ENCODE assay signal across 9 mouse cellular contexts in the genomic region with DNA sequence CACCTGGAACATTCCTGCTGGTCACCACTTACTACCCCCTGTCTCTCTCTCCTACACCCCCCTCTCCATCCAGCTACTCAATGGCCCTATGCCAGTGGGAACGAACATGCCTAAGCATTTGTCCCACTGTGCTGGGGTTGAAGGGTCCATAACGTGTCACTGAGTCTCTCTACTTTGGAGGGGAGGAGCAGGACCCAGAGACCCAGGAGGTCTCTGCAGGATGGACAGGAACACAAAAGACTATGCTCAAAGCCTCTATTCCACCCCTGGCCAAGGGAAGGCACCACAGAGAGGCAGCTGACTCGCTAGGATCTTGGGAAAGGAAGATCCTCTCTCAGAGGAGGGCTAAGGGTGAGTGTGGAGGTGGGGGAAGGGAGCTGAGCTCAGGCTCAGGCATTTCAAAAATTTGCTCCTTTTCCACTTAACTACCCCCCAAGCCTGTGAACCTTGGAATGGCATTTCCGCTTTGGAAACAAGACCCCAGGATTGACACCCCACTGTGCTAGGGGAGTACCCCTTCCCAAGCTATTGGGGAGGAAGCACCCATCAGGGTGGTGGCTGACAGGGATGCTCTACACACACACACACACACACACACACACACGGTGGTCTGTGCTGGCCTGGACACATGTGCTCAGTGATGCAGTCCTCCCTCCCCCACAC. TPM values are rescaled to one million over a fixed set of nuclear protein-coding genes. Genes with fewer than 3 reads are reported as not detected.
DNase-seq lines count a peak whose midpoint lies in the region; ATAC-seq and TF ChIP-seq lines count a peak whose summit lies in the region.
"Had no signal": no experiment of that assay in that cellular context is flagged by ENCODE, and none has a peak within 500 bp of the region (broad histone marks: within the 10 kb centered on the region; RNA-seq: fewer than 3 reads in every experiment).

No protein-coding gene starts in this region.

- no peaks in the 10 kb centered on the region for H3K9me3 ChIP-seq in lung, embryonic 16.5 days (ENCODE audit: control insufficient read depth, low read length)
- H3K9me3 ChIP-seq in hindbrain, embryonic 12.5 days (replicated peaks) = no peaks in the 10 kb centered on the region
- no peaks in the 10 kb centered on the region for H3K9me3 ChIP-seq in limb, embryonic 15.5 days

- peaks cover 79% of the 10 kb centered on the region for H3K4me1 ChIP-seq in lung, embryonic 16.5 days (replicated peaks; ENCODE audit: control insufficient read depth, insufficient read depth, low read length)
- peaks cover 67% of the 10 kb centered on the region for H3K4me1 ChIP-seq in lung, adult 2 months (ENCODE audit: control insufficient read depth, insufficient read depth, low read length)
- peaks cover 90% of the 10 kb centered on the region for H3K4me1 ChIP-seq in hindbrain, embryonic 12.5 days
- H3K4me1 ChIP-seq in limb, embryonic 15.5 days = peaks cover 77% of the 10 kb centered on the region

- H3K27me3 ChIP-seq in lung, embryonic 16.5 days (ENCODE audit: control insufficient read depth, insufficient read depth, low read depth, low read length) = no peaks in the 10 kb centered on the region
- no peaks in the 10 kb centered on the region for H3K27me3 ChIP-seq in hindbrain, embryonic 12.5 days
- H3K27me3 ChIP-seq in limb, embryonic 15.5 days = no peaks in the 10 kb centered on the region

- no peak for TF ChIP-seq POLR2A in lung, adult 2 months (IDR thresholded peaks at IDR 0.05; ENCODE audit: borderline replicate concordance, extremely low read depth, low read depth, low read length)

- peak overlapping the region; percentile 95 for H3K27ac ChIP-seq in lung, embryonic 16.5 days (ENCODE audit: low read length)
- peak overlapping the region; percentile 79 for H3K27ac ChIP-seq in hindbrain, embryonic 12.5 days
- peak overlapping the region; percentile 87 for H3K27ac ChIP-seq in limb, embryonic 15.5 days
- H3K27ac ChIP-seq: liver, embryonic 14.5 days had no signal

- no peaks in the 10 kb centered on the region for H3K36me3 ChIP-seq in lung, embryonic 16.5 days (ENCODE audit: control insufficient read depth, insufficient read depth, low read length)
- H3K36me3 ChIP-seq in hindbrain, embryonic 12.5 days = no peaks in the 10 kb centered on the region
- H3K36me3 ChIP-seq in limb, embryonic 15.5 days = no peaks in the 10 kb centered on the region; the same call in 1 of the 2 replicates

- peak; percentile 1; the same call in 1 of the 2 replicates for ATAC-seq in lung, embryonic 16.5 days (ENCODE audit: low read depth)
- ATAC-seq in hindbrain, embryonic 12.5 days (ENCODE audit: low FRiP score) = no peak
- no peak for ATAC-seq in limb, embryonic 15.5 days (ENCODE audit: insufficient number of reproducible peaks, low FRiP score, low TSS enrichment, low read depth)

- peak overlapping the region; percentile 91 for H3K9ac ChIP-seq in lung, embryonic 16.5 days (ENCODE audit: low read length)
- 0 out of 2 replicates have a peak overlapping the region, but pooled peaks have one; percentile 23 for H3K9ac ChIP-seq in hindbrain, embryonic 12.5 days
- no peak overlapping the region for H3K9ac ChIP-seq in limb, embryonic 15.5 days
- H3K9ac ChIP-seq: liver, embryonic 14.5 days had no signal

- WGBS in lung, embryonic 16.5 days = 5% methylated on average over 5 of the region's 5 CpGs
- whole genome bisulfite sequencing in lung, adult 2 months = 10% methylated on average over 5 of the region's 5 CpGs
- 1% methylated on average over 5 of the region's 5 CpGs for WGBS in hindbrain, embryonic 12.5 days
- WGBS in limb, embryonic 15.5 days = 9% methylated on average over 5 of the region's 5 CpGs

- no peak overlapping the region for H3K4me3 ChIP-seq in lung, embryonic 16.5 days (ENCODE audit: low read length)
- no peak overlapping the region for H3K4me3 ChIP-seq in lung, adult 2 months (replicated peaks; ENCODE audit: extremely low read depth, low read depth, low read length)
- no peak overlapping the region for H3K4me3 ChIP-seq in hindbrain, embryonic 12.5 days
- H3K4me3 ChIP-seq in limb, embryonic 15.5 days = no peak overlapping the region

- H3K4me2 ChIP-seq in lung, embryonic 16.5 days (ENCODE audit: low read depth, low read length) = peak overlapping the region; percentile 27
- 0 out of 2 replicates have a peak overlapping the region, but pooled peaks have one; percentile 1 for H3K4me2 ChIP-seq in hindbrain, embryonic 12.5 days (replicated peaks)
- H3K4me2 ChIP-seq in limb, embryonic 15.5 days = no peak overlapping the region

- no peak for TF ChIP-seq CTCF in lung, adult 2 months (IDR thresholded peaks at IDR 0.05; ENCODE audit: insufficient read depth, low read length)

- no peak for DNase-seq in lung, adult 2 months
- DNase-seq in embryo, embryonic 11 days = peak; percentile 78
- DNase-seq in spleen, postnatal 4 days (ENCODE audit: low spot score in 2 of 2) = no peak
- no peak for DNase-seq in gastrocnemius, postnatal 25 days
- DNase-seq in thymus, postnatal 36 days = no peak

RNA-seq across cellular contexts. Expression of a gene that starts 9.9 kb away (rescaled TPM):
- polyA plus RNA-seq in lung, embryonic 16.5 days (2015; fragmentation: Nextera tagmentation; extraction: Ambion mirVana) = 49.2 and 52.1 TPM in 2 replicates
- polyA plus RNA-seq in lung, adult 2 months (2012; rRNA removed) = 81.4 and 87.7 TPM in 2 replicates
- 50.7 and 56.5 TPM in 2 replicates for polyA plus RNA-seq in hindbrain, embryonic 12.5 days (2016; fragmentation: Nextera tagmentation; extraction: Ambion mirVana)
- polyA plus RNA-seq in limb, embryonic 15.5 days (2015; fragmentation: Nextera tagmentation; extraction: Ambion mirVana) = 35.3 and 35.4 TPM in 2 replicates
- 1 to 10 TPM; 8.7 to 9.7 TPM for total RNA-seq in gastrocnemius, postnatal 25 days (2021)

RNA-seq across cellular contexts. Expression of a gene that starts 42.9 kb away (rescaled TPM):
- polyA plus RNA-seq in lung, embryonic 16.5 days (2015; fragmentation: Nextera tagmentation; extraction: Ambion mirVana) = 1.2 TPM in 1 of 2 replicates, not detected in the other
- 1.5 and 59.1 TPM in 2 replicates for polyA plus RNA-seq in lung, adult 2 months (2012; rRNA removed)
- not detected in 2 replicates for polyA plus RNA-seq in hindbrain, embryonic 12.5 days (2016; fragmentation: Nextera tagmentation; extraction: Ambion mirVana)
- 0.28 and 1.6 TPM in 2 replicates for polyA plus RNA-seq in limb, embryonic 15.5 days (2015; fragmentation: Nextera tagmentation; extraction: Ambion mirVana)
- total RNA-seq in gastrocnemius, postnatal 25 days (2021) = not detected
